Mouse (Mus musculus) macrophage (primary cell): ENCODE data around the gene Trim17. TPM values are rescaled to one million over a fixed set of nuclear protein-coding genes. Genes with fewer than 3 reads are reported as not detected.

Experiments used
- H3K27ac ChIP-seq: fragments of 350-480 bp; formaldehyde crosslinking; 2 replicates; pipeline ENCODE4 v1.9.0; 2021
- H3K36me3 ChIP-seq: fragments of 350-480 bp; formaldehyde crosslinking; 2 replicates; pipeline ENCODE4 v1.9.0; 2021; ENCODE audit errors: inconsistent target
- H3K4me3 ChIP-seq: fragments of 350-480 bp; formaldehyde crosslinking; 2 replicates; pipeline ENCODE4 v1.9.0; 2021; ENCODE audit errors: inconsistent target
- H3K79me2 ChIP-seq: fragments of 350-480 bp; formaldehyde crosslinking; 2 replicates; pipeline ENCODE4 v1.9.0; 2021; ENCODE audit errors: inconsistent target
- WGBS: methylation state at CpG from one replicate; pipeline ENCODE4 v1.1.7; 2026; ENCODE audit warnings: inconsistent platforms; ENCODE audit not compliant: missing documents; 5-methylcytosine and 5-hydroxymethylcytosine counted together
- polyA plus RNA-seq: library from polyadenylated mRNA; stranded (reverse); fragments of 250-400 nt; gene quantifications from 3 replicates; pipeline ENCODE4 v1.2.4, GENCODE M21; 2018; ENCODE audit warnings: inconsistent platforms
- total RNA-seq, 78 experiments: library from RNA; depleted of rRNA; stranded (reverse); fragments of 250-400 nt; gene quantifications; 1 replicate in 9 of 78; 2 replicates in 24 of 78; 3 replicates in 43 of 78; 4 replicates in 2 of 78; pipeline ENCODE4 v1.2.4; 2018; ENCODE audit warnings: inconsistent platforms in 56 of 78

The Trim17 gene
- 1 to 10 TPM in 3 of 26 experiments, under 1 TPM in 18, not detected in 5; 0.25 to 1.5 (median 0.54) TPM for total RNA-seq (2018; cell fraction: chromatin; rRNA removed)
- total RNA-seq (2018; cell fraction: cytosol; rRNA removed) = under 1 TPM in 25 of 26 experiments, not detected in 1; 0.04 to 0.30 (median 0.11) TPM
- total RNA-seq (2018; cell fraction: nucleus; rRNA removed) = under 1 TPM in 24 of 26 experiments, not detected in 2; 0.16 to 0.98 (median 0.52) TPM
- polyA plus RNA-seq = 0.07 to 0.14 TPM in 2 of 3 replicates, not detected in the other

GRCm38 (mm10) chr11:58954420-58955142, at the start of gene Trim17, which contains the start of gene Hist3h2a:
TSS of gene Trim17 (plus strand) at chr11:58954685.
TSS of gene Hist3h2a (plus strand) at chr11:58954685.
- WGBS = under 1% methylated on average over 43 of the region's 49 CpGs
- Histone ChIP-seq H3K27ac (peak within 1 kb of the TSS; percentile 95), H3K79me2 (peaks cover 33% of the 10 kb centered on the region), H3K36me3 (peaks cover 7% of the 10 kb centered on the region; the same call in 1 of the 2 replicates), H3K4me3 (peak within 1 kb of the TSS; percentile 95)

DNA sequence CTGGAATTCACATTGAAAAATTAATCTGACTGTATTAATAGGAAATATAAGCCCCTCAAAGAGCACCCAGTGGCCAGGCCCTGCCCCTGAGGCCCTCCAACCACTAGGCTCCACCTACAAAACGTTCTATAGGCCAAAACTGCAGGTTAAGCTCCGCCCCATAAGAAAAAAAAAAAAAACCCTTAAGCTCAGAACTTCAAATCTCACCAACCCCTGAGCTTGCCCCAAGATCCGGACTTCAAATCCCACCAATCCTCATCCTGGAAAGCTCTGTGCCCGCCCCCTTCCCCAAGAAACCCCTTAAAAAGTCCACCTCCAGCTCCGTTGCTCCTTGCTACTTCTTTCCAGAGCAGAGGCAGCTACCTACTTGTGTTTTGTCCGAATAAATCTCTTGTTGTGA, 49.6 kb upstream of the Trim17 start:
- 77% methylated on average over 6 of the region's 6 CpGs for WGBS

DNA sequence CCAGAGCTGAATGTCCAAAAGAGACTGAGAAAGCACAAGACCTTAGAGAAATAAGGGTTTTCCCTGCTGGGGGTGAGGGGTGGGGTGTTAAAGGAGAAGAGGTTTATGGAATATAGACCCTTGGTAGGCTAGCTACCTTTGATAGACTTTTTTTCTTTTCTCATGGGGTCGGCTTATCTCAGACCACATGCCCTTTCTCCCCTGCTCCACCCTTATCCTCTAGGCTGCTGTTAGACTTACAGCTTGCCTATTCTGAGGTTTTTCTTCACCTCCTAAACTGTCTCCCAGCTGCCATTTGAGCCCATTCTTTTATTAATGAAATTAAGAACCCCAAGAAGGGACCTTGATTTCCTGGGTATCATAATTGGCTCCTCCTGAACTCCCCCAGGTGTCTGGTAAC, 40.7 kb upstream of the Trim17 start:
- Histone ChIP-seq H3K36me3 (no peaks in the 10 kb centered on the region), H3K79me2 (no peaks in the 10 kb centered on the region), H3K4me3 (no peak overlapping the region), H3K27ac (no peak overlapping the region)
- WGBS = 78% methylated on average over 1 of the region's 1 CpGs

More for the DNA sequence above, 49.6 kb upstream of the Trim17 start:
- Histone ChIP-seq H3K79me2 (no peaks in the 10 kb centered on the region), H3K4me3 (peak overlapping the region; percentile 57; the same call in 1 of the 2 replicates), H3K27ac (no peak overlapping the region), H3K36me3 (peaks cover 13% of the 10 kb centered on the region; the same call in 1 of the 2 replicates)

DNA sequence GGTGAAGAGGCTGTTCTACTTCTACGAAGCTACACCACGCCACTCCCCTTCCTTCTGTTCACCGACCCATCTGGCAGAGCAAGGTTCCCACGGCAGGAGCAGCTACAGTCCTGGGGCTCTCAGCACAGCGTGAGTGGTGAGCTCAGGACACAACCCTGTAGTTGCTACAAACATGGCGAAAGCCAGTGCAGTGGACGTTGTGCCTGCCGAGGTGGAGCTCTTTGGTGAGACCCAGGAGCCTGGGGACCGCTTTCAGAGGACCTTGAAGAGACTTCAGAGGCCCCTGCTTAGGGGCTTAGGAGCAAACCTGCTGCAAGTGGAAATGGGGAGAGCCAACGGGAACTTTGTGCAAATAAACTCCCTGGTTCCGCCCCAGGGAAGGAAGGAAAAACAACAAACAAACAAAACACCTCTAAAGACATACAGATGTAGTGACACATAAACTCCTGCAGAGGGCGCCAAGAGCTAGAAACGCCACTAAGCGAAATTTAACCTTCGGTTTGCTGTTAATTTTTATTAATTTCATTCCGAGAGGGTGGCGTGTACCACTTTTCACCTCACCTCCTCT, 39.9 kb upstream of the Trim17 start:
- 8% methylated on average over 15 of the region's 17 CpGs for WGBS
- Histone ChIP-seq H3K36me3 (no peaks in the 10 kb centered on the region), H3K27ac (no peak overlapping the region), H3K4me3 (peak overlapping the region; percentile 5; the same call in 1 of the 2 replicates), H3K79me2 (no peaks in the 10 kb centered on the region)

DNA sequence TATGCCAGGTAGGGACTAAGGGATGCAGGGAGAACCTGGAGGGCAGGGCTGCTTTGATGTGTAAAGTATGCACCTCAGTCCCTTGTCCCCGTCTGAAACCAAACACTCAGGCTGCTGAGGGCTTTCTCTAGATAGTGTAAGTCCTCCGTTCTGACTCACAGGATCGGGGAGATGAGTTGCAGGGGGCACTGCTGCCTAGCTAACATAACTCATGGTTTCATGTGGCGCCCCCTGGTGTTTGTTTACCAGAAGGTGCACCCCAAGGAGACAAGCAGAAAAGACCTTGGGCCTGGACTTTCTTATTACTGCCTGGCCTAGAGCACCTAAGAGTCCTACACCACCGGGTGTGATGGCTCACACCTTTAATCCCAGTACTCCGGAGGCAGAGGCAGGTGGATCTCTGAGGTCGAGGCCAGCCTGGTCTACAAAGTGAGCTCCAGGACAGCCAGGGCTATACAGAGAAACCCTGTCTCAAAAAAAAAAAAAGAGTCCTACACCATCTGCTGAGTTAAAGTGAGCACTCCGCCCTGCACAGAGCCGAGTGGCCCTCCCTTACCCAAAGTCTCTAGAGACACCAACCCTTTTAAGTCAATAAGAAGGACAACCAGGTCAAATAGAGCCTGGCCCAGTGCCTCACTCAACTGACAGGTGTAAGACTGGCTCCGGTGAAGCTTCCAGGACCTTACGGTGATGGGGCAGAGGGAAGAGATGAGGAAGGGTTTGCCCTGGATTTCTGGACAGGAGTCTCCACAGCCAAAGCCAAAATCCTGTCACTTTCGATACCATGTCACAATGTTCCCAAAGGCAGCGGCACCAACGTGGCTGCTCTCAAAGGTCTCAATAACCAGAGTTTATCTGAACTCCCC, 37.4 kb upstream of the Trim17 start:
- no peak overlapping the region for H3K27ac ChIP-seq
- H3K79me2 ChIP-seq = no peaks in the 10 kb centered on the region
- H3K36me3 ChIP-seq = no peaks in the 10 kb centered on the region
- WGBS = 60% methylated on average over 14 of the region's 14 CpGs
- no peak overlapping the region for H3K4me3 ChIP-seq

GRCm38 (mm10) chr11:58917745-58918366, 36.6 kb upstream of the Trim17 start, which contains the start of gene Btnl10:
TSS of gene Btnl10 (plus strand) at chr11:58917908.
- 94% methylated on average over 12 of the region's 12 CpGs for WGBS
- Histone ChIP-seq H3K79me2 (no peaks in the 10 kb centered on the region), H3K4me3 (no peak within 1 kb of the TSS), H3K36me3 (no peaks in the 10 kb centered on the region), H3K27ac (no peak within 1 kb of the TSS)

DNA sequence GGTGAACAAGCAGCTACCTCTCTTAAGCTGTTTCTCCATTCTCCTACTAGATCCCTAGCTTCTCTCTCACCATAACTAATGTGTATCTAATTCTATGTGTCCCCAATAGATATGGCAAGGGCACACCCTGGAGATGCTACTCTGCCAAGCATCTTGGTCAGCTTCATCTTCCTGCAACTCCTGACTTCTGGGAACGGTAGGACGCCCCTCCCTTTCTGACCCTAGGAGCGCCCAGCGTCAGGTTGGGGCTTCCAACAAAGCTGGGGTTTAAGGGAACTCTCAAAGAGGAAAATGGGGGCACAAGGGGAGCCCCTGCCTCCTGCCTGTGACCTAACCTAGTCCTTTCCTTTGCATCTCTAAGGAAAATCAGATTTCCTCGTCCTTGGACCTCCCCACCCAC, 35.7 kb upstream of the Trim17 start:
- no peaks in the 10 kb centered on the region for H3K36me3 ChIP-seq
- H3K27ac ChIP-seq = no peak overlapping the region
- 79% methylated on average over 2 of the region's 5 CpGs for WGBS
- H3K4me3 ChIP-seq = no peak overlapping the region
- H3K79me2 ChIP-seq = no peaks in the 10 kb centered on the region

- 86% methylated on average over 9 of the region's 9 CpGs for WGBS
- no peaks in the 10 kb centered on the region for H3K36me3 ChIP-seq
These were observed 32.1 kb upstream of the Trim17 start for GRCm38 (mm10) chr11:58922420-58922819.

DNA sequence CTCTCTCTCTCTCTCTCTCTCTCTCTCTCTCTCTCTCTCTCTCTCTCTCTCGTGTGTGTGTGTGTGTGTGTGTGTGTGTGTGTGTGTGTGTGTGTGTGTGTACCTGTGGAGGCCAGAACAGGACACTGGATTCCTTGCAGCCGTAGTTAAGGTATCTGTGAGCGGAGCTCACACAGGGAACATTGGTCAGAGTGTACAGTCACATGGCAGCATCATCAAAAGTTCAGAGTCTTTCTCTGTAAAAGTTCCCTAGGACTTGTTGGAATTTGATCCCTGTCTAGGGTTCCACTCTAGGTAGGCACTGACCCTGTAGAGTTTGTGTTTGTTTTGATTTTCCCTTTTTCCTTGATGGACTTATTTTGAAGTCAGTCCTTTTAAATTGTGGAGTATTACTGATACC, 27.8 kb upstream of the Trim17 start:
- Histone ChIP-seq H3K79me2 (no peaks in the 10 kb centered on the region), H3K4me3 (no peak overlapping the region), H3K36me3 (peaks cover under 1% of the 10 kb centered on the region; the same call in 1 of the 2 replicates), H3K27ac (no peak overlapping the region)
- 90% methylated on average over 2 of the region's 3 CpGs for whole genome bisulfite sequencing

More at GRCm38 (mm10) chr11:58922420-58922819, 32.1 kb upstream of the Trim17 start:
- Histone ChIP-seq H3K79me2 (no peaks in the 10 kb centered on the region), H3K27ac (no peak overlapping the region), H3K4me3 (no peak overlapping the region)

DNA sequence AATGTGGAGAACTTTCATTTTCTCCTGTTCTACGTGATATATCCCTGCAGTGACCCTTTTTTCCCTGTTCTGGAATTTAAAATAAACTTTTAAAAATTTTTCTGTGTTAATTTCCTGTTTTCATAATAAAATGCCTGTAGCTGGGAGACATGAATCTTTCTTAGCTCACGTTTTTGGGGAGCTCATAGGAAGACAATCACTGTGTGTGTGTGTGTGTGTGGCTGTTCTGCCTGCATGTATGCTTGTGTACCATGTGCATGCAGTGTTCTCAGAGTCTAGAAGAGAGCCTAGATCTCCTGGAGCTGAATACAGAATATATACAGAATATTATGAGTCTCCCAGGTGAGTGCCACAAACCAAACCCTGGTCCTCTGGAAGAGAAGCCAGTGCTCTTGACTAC, 27.4 kb upstream of the Trim17 start:
- WGBS = 75% methylated on average over 2 of the region's 2 CpGs
- Histone ChIP-seq H3K4me3 (no peak overlapping the region), H3K27ac (no peak overlapping the region), H3K79me2 (no peaks in the 10 kb centered on the region), H3K36me3 (peaks cover 5% of the 10 kb centered on the region)

DNA sequence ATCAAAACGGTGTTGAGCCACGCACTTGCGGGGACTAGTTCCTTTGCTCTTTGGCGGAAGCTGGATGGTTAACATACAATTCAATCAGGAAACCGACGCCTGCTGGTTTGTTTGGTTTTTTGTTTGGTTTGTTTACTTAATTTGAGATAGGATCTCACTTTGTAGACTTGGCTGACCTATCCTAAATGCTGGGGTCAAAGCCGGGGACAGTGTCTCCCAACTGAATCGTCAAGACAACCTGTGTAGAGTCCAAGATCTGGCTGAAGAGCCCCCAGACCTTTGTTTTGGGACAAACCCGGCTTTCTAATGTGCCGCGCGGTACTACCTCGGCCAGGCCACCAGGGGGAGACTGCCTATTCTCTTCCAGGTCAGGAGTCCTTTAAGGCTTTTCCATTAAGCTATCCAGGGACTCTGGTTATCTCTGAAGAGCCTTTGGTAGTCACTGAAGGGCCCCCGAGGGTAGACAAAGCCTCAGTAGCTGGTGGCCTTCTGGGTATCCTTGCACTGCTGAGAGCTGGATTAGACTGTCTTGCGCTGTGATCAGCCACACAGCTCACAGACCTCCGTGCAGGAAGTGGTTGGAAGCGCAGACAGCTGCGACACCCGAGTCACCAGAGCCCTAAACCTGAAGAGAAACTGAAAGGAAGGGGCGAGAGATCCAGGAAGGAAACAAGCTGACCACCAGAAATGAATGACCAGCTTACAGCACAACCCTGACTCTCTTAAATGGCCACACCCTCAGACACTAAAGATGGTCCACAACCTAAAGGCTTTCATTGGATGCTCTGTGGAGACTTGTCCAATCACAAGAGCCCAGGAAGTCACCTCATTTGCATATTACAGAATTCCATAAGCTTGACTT, 26.5 kb upstream of the Trim17 start:
- Histone ChIP-seq H3K79me2 (no peaks in the 10 kb centered on the region), H3K4me3 (peak overlapping the region; percentile 43), H3K27ac (peak overlapping the region; percentile 86), H3K36me3 (peaks cover 14% of the 10 kb centered on the region)
- under 1% methylated on average over 20 of the region's 20 CpGs for WGBS

- H3K36me3 ChIP-seq = peaks cover 25% of the 10 kb centered on the region
- no peak overlapping the region for H3K4me3 ChIP-seq
- no peak overlapping the region for H3K27ac ChIP-seq
- no peaks in the 10 kb centered on the region for H3K79me2 ChIP-seq
- 90% methylated on average over 4 of the region's 4 CpGs for WGBS
These were observed 25.4 kb upstream of the Trim17 start for GRCm38 (mm10) chr11:58929055-58929454.

DNA sequence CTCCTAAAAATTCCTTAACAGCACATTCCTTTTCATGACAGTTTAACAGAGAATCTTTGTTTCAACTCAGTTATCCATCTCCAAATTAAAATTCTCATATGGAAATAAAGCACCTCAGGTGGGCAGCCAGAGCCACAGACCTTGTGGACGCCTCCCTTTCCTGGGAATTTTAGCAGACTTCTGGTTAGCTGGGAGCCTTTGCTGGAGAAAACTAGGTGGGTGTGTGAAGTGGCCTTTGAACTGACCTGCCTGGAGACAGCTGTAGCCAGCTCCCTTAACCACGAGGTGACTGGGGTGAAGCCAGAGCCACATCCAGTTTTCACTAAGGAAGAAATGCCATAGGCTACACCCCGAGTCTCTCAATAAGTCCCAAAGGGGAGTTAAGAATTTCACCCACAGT, 24.8 kb upstream of the Trim17 start:
- Histone ChIP-seq H3K4me3 (no peak overlapping the region), H3K36me3 (peaks cover 30% of the 10 kb centered on the region), H3K27ac (no peak overlapping the region), H3K79me2 (no peaks in the 10 kb centered on the region)
- 72% methylated on average over 2 of the region's 3 CpGs for WGBS
